Mouse (Mus musculus): ENCODE measurements at regions not wholly inside any gene's neighbourhood (a gene's known extent, or its start where the extent isn't known, plus 50 kb on each side); places are given as distances from the start of the nearest gene placed in this dataset.

GRCm38 (mm10) chr17:67569865-67570264 is 62.7 kb downstream of the Lrrc30 start:
- DNase-seq (ENCODE audit: low spot score): no peak

- no peak for DNase-seq (ENCODE audit: low spot score)
Measured at GRCm38 (mm10) chr17:67566216-67566615, 66.3 kb downstream of the Lrrc30 start.

GRCm38 (mm10) chr17:67565746-67566145 is 66.8 kb downstream of the Lrrc30 start:
- DNase-seq (ENCODE audit: low spot score): no peak

GRCm38 (mm10) chr17:67564845-67565244 is 67.7 kb downstream of the Lrrc30 start:
- no peak for DNase-seq (ENCODE audit: low spot score)

GRCm38 (mm10) chr17:67563036-67563435 is 69.5 kb downstream of the Lrrc30 start:
- no peak for DNase-seq (ENCODE audit: low spot score)

DNA sequence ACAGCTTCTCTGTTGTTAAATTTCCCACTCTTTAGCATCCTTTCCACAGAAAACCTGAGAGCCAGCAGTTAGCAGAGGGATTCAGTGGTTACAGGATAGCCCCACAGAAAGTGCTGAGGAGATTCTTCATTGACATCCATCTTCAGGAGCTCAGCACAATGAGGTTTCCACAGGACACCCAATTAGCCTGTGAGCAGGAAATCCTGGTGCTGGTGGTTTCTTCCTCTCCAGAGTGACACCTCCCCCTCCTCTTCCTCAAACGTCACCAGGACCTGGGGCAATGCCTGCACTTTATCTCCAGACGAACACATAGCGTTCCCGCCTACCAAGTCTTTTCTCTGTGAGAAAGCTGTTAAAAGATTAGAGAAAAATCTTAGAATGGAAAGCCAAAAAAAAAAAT is 70.7 kb downstream of the Lrrc30 start:
- DNase-seq (ENCODE audit: low spot score): no peak

DNA sequence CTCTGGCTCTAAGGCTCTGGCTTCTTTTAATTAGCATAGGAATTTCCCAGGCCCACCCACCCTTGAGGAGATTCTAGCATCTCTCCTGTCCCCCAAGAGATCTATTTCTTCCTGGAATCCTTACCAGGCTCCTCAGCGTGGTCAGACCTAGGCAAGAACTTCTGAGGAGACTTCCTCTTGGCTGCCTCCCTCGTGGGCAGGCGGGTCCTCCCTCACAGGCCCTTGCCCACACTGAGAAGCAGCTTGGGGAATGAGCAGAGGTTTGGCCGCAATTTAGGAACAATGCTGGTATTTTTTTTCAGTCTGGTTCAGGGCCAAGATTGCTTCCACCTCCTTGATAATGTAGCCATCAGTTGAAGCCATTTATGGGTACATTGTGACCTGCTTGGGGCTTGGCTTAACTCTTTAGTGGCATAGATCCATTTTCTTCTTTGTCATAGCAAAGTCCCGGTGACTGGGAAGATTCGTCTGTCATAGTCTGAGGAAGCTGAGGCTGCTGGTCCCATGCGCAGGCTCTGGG is 75.1 kb downstream of the Lrrc30 start:
- no peak for DNase-seq (ENCODE audit: low spot score)

DNA sequence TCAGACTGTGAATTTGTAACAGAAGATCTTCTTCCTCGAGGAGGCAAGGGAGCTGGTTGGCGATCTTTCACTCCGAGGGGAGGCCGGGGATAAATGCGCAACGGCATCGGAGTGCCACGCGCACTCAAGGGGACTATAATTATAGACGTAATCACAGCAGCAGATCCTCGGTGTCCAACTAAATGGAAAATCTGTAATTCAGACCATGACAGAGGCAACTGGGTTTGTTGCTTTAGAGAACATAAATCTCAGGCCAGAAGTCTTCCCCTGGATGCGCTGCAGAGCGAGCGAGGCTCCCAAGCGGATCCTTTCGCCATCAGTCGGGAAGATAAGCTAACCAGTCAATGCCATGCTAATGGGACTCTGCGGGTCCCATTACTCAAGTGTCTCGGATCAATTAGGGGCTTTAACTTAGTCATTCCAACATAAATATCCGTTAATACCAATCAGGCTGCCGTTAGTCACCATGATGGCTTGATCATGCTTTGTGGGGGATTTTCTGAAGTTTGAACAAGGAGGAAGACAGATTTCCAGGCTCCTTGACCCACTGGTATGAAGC is 79.9 kb downstream of the Lrrc30 start:
- no peak for DNase-seq (ENCODE audit: low spot score)

DNA sequence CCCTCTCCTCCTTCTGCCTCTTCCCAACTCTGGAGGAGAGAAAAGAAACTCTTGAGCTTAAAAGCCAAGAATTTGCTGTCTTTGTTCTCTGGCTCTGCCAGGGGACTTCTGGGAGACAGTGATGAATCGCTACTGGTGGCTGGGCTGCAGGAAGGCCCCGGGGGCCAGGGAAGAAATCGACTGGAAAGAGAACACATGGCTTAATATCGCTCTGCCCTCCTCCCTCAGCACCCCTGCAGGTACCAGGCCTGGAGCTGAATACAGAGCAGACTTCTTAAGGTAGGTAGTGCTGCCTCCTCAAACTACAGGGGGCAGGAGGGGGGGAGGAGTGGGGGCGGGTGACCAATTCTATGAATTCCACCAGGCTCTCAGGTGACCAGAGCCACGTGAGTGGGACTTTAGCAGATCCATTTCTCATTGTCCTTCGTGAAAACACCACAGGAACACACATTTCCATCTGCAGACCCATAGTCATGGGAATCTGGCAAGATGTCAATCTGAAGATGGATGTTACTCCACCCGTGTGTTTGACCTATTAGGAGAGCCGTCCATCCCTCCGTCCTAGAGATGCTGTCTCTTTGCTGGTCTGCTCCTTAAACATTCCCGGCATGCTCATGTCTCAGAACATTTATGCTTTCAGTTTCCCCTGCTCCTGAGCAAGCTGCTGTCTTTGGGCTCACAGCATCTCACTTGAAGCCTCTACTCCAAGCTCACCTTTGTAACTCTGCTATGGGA is 83.4 kb downstream of the Lrrc30 start:
- no peak for DNase-seq (ENCODE audit: low spot score)

GRCm38 (mm10) chr17:67544410-67544809 is 88.1 kb downstream of the Lrrc30 start:
- no peak for DNase-seq (ENCODE audit: low spot score)

DNA sequence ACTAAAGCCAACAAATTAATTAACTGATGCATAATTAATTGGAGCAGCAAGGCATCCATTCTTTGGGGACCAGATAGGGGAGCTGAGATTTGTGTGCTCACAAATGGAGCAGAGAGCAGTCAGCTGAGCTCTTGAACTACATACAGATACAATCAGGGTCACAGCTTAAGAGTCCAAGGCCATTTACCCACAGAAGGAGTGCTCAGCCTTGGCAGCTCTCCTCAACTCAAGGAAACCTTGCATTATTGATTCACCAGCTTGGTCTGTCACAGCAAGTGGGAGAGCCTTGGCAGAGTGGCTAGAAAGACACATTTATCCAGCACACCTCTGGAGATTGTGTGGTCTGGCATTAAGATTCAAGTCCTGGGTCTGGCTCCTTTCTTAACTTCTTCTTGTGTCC is 100.2 kb downstream of the Lrrc30 start:
- no peak for DNase-seq (ENCODE audit: low spot score)

- no peak for DNase-seq (ENCODE audit: low spot score)
Measured at GRCm38 (mm10) chr17:67520848-67521411, 111.6 kb downstream of the Lrrc30 start.

- no peak for DNase-seq (ENCODE audit: low spot score)
Measured at GRCm38 (mm10) chr17:67515601-67516147, 116.8 kb downstream of the Lrrc30 start.

- DNase-seq (ENCODE audit: low spot score): no peak
Measured at GRCm38 (mm10) chr17:67514387-67515241, 117.9 kb downstream of the Lrrc30 start.

DNA sequence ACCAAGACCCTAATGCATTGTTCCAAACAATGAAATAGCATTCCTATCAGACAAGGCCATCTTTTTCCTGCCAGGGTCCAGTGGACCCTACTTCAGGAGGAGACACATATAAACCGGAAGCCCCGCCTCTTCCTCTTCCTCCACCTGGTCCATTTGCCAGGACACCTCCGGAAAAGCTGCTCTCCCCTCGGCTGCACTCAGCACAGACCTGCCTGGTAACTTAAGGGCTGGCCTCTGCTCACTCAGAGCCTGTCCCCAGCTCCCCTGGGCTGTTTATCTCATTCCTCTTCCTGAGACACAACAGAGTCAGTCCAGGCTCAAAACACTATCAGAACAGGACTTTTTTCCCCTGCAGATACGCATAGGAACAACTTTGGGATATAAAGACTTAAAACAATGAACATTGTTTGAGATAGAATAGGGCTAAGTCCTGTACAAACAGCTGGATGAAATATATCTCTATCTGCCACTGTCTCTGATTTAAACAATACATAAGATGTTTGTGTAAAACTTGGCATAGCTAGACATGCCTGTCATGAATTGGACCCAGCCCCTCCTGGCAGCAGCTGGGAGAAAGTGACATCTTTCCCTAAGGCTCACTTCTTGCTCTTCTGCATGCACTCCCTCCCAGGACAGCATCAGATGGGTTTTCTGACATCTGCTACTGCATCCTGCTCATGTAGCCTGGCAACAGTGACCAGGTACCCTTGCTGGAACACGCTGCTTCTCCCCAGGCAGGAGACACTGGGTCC is 119.6 kb downstream of the Lrrc30 start:
- DNase-seq (ENCODE audit: low spot score): no peak

DNA sequence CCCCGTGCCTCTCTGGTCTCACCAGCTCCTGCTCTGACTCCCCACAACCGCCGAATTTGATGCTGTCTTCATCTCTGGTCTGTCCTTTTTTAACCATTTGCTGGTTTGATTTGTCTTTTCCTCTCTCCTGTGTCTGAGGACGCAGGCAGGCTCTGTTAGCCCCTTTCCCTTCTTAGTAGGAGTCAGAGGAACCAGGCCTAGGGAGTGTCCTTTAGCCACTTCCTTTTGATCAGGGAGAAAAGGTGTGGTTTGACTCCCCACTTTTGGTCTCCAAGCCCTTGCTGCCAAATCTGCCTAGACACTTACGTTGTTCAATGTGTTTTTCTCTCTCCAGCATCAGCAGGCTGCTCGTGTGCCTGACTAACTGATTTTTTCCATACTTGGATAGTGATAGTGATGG is 120.5 kb downstream of the Lrrc30 start:
- no peak for DNase-seq (ENCODE audit: low spot score)

- DNase-seq (ENCODE audit: low spot score): no peak
Measured at GRCm38 (mm10) chr17:67509921-67510320, 122.6 kb downstream of the Lrrc30 start.

GRCm38 (mm10) chr17:67509091-67509618 is 123.4 kb downstream of the Lrrc30 start:
- DNase-seq (ENCODE audit: low spot score): no peak

DNA sequence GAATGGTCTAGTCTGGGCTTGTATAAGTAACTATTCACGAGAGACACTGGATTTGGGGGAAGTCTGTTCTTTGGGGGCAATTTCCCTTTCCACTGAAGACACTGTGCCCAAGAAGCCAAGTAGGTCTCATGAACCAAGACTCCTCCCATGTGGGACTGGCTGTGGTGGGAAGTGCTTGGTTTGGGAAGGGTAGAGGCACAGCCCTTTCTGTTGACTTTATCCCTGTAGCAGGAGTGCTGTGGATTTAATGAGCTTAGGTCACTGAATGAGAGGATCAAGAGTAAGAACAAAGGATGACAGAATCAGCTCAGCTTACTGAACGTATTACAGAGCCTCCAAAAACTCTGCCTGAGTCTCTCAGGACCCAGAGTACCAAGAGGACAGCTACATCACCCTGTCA is 124.2 kb downstream of the Lrrc30 start:
- DNase-seq (ENCODE audit: low spot score): no peak

DNA sequence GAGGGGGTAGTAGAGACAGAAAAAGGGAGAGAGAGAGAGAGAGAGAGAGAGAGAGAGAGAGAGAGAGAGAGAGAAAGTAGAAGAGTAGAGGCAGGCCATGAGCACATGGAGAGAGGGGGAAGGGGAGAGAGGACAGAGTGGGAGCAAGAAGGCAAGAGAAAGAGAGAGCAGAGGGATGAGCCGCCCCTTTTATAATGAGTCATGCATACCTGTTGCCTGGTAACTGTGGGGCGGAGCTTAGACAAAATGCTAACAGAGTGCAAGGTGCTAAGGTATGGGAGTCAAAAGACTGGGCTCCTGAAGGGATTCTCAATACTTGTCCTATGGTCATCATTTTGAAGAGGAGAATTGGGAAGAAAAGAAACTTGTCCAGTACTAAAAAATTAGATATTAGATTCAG is 126.1 kb downstream of the Lrrc30 start:
- DNase-seq (ENCODE audit: low spot score): no peak

- no peak for DNase-seq (ENCODE audit: low spot score)
Measured at GRCm38 (mm10) chr17:67504502-67505033, 128.0 kb downstream of the Lrrc30 start.
